Mouse (Mus musculus) embryo, embryonic 9.5 days (tissue): ENCODE results near the gene Pp2d1.

ENCODE experiments used
- DNase-seq: peaks from one replicate; pipeline ENCODE4 v3.0.0-alpha.2; 2017; ENCODE audit errors: extremely low spot score

The Pp2d1 gene

DNA sequence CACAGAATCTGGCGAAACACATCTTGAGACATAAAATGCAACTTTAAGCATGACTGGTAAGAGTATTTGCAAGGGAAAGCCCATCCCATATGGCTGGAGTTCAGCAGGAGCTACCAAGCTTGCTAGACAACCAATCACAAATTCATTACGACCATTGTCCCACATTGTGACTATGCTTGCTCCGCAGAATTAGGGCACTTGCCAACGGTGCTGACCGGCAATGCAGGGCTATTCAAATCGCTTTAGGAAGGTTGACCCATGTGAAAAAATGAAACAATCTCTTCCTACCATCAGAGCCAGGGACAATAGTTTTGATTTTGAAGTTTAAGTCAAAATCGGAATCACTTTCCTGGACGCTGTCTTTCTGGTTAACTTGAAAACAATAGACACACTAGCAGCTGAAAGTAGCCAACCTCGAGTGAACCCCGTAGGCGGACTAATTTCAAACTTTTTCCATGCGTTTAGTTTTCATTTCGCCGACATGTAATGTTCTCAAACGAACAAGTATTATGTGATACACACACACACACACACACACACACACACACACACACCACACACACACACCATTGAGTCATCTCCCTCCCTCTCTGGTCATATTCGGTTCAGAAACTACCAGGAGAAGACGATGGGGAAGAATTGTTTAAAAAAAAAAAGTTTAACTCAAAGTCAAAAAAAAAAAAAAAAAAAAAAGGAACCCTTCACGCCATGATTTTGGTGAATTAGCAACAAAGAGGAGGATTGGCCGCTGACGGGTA is 27.1 kb upstream of the Pp2d1 start, which contains the start of gene Kat2b:
Kat2b (plus strand) TSS at position 701 of the 758 bp plus-strand sequence.
- peak; percentile 48 for DNase-seq

DNA sequence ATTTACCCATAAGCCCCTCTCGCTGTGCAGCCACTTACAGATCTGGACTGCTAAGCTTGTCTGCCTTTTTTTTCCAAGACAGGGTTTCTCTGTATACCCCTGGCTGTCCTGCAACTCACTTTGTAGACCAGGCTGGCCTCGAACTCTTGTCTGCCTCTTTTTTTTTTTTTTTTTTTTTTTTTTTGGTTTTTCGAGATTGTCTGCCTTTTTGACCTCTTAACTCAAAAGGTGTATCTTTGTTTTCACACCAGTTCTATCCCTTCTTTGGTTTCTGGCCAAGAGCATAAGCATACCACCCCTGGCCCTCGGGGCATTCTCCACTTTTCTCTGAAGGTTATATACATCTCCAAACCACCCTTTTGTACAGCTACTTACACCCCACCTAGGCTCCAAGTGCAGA is 25.6 kb upstream of the Pp2d1 start:
- no peak for DNase-seq

DNA sequence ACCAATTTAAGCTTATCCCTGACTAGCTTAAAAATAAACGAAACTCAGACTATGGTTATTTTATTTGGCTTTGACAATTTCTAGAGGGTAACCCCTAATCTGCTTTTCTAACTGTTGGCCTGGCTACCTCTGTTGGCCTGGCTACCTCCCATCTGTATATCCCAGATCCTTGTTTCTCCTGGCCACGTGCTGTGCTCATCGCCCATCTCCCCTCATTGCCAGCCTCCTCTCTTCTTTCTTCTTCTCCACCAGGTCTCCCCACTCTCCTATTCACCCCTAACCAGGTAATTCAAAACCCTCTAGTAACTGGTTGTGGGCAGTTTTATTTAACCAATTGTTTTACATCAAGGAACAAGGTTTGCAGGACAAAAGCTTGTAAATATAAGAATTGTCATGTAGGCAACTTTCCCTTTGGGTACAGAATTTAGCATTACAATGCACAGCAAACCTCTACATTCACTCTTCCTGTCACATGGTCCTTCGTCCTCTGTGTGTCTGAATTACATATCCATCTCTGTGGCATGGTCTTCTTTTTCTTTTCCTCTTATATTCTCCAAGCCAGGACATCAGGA is 22.3 kb upstream of the Pp2d1 start:
- no peak for DNase-seq

DNA sequence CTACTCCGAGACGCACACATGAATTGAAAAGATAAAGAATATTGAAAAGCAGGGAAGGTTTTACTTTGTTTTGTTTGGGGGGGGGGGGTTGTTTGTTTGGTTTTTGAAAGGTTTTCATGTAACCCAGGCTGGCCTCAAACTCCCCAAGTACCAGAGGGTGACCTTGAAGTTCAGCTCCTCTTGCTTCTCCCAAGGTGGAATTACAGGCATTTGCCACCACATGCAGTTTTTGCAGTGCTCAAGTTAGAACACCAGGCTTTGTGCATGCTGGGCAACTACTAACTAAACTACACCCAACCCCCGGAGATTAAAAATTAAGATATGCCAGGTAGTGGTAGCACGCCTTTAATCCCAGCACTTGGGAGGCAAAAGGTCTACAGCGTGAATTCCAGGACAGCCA is 20.4 kb upstream of the Pp2d1 start:
- DNase-seq = no peak

DNA sequence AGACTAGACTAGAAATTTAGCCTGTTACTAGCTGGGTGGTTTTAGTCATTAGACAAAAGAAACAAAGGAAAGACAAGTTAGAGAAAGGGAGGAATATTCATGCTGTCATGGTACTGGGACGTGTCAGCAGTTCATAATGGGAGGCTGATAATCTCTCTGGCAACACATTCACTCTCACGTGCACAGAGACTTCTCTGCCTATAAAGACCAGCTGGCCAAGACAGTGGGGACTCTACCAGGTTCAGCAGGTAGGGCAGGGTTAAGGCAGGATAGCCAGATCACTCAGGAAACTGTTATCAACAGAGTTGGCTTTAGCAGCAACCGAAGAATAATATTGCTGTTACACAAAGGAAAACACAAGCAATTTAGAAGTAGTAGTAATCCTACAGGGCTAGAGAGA is 18.2 kb upstream of the Pp2d1 start:
- DNase-seq = no peak

DNA sequence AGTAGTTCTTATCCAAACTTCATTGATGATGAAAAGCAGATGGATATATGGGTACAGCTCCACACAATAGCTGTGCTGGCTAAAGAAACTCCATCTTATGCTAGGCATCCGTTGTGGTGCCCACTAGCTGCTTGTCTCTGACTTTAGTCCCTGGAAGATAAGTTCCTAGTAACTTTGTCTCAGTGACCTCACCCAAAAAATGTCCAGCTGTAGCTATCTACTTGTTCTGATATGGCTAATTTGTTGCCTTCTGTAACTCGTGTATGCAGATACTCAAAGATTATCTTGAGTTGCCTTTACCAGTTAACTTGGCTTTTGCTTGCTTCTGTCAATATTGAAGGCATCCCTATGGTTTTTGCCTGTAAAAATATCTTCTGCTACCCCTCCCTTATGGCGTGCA is 15.6 kb upstream of the Pp2d1 start:
- no peak for DNase-seq

DNA sequence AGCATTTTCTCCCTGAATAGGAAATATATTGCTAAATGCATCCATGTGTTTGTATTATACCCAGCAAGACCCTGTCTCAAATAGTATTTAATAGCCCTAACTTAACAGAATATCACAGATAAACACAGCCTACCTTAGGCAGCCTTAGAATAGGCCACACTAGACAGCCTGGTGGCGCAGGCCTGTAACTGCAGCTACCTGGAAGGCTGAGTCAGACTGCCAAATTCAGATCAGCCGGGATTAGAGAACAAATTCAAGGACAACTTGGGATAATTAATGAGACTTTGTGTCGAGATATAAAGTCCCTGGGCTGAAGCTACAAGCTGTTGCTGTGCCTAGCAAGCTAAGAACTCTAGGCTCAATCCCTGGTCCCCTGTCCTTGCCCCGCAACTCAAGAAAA is 14.8 kb upstream of the Pp2d1 start:
- no peak for DNase-seq

DNA sequence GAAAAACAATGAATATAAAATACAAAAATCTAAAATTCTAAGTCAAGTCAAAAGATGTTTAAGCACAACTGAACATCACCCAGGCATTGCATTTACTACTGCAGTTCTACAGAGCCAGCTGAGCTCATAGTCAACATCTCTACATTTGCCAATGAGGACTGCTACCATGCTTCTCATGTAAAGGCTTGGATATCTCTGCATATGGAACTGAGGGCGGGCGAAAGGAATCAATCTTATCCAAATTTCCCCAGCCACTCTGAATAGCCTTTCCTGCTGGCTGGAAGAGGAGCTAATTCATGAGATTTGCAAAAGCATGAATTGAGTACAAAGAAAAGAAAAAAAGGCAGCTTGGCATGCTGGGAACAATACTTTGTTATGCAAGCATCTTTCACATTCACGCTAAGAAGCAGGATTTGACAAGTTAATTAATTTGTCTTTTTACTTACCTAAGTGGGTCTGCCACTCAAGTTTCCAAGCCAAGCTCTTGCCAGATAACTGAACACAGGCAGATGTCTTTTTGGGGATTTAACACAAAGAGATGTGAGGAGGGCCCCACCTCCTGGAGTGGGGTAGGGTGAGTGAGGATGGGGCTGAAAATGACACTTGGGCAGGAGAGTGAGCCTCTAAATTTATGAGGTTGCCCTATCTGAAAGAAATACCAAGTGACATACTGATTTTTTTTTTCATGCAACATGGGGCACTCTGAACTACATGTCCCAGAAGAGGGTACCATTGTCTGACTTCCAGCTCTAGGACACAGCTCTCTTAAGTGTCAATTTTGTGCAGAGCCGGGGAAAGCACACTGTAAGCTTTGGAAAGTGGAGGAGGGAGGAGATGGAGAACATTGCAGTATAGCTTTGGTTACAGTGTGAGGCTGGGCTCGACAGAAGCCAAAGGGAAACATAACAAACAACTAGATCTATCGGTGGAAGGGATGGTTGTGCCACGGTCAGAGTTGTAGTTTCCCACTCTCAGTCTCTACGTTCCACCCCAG is 12.4 kb upstream of the Pp2d1 start:
- no peak for DNase-seq

DNA sequence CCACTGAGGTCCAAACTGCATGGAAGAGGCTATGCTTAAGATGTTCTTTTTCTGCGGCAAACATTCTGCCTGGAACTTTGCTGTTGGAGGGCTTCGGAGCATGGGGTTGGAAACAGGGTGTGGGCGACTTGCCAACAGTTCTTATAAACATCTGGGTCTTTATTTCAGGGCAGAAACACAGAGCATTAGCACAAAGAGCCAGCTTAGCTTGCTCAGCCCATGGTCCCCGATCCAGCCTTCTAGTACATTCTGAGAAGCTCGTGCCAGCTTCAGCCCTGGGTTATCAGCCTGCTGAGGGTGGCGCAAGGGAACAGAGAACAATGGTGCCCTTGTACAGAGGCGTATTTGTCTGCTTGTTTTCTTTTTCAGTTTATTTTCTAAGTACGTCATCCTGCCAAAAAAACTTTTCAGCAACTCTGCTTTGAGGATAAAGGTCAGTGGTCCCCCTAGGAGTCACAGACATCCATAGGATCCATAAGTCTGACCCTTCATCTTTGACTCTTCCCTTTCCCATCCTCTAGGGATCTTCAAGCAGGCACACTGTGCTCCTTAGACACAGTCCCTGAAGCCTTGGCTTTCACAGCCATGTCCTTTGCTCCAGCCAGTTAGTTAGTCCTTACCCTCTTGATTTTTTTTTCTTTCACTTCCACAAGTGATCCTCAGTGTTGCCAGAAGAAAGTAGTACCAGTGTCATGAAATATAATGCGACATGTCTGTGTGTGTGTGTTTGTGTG is 4.5 kb upstream of the Pp2d1 start:
- DNase-seq = no peak

DNA sequence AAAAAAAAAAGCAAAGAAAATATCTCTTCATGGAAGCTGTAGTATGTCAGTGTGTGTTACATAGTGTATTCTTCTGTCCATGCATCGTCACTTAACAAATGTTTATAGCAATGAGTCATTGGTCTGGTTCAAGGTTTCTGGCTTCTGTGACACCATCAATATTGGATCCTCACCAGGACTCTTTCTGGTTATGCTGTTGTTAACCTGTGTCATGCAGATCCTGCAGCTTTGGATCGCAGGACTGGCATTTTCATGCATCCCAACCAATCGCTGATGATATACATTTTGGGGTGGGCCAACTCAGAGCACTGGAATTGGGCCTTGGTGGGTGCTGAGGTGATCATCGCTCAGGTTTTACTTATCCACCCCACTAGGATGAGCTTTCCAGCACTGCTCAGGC is 3.3 kb upstream of the Pp2d1 start:
- no peak for DNase-seq

DNA sequence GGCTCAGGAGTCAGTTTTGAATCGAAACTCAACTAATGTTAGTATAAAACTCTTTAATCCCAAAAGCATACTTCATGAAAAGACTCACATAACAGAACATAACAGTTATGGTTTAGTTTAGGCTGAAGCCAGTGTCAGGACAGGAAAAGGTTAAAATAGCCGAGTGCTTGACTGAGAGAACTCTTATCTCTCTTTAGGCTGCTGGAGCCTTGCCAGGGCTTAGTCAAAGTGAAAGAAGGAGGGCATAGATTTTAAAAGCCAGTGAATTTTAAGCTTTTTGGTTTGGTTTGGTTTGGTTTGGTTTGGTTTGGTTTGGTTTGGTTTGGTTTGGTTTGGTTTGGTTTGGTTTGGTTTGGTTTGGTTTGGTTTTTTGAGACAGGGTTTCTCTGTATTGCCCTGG is 6.8 kb downstream of the Pp2d1 start:
- no peak for DNase-seq

DNA sequence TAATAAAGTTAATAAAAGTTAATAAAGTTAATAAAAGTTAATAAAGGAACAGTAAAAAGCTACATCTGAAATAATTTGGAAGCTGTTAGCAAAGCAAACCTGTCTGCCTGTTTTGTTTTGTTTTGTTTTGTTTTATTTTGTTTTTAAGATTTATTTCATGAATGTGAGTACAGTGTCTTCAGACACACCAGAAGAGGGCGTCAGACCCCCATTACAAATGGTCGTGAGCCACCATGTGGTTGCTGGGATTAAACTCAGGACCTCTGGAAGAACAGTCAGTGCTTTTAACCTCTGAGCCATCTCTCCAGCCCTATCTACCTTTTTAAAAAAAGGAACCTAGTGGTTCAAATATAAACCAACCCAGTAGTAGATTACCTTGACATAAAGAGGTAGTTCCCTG is 8.1 kb downstream of the Pp2d1 start:
- DNase-seq = no peak

DNA sequence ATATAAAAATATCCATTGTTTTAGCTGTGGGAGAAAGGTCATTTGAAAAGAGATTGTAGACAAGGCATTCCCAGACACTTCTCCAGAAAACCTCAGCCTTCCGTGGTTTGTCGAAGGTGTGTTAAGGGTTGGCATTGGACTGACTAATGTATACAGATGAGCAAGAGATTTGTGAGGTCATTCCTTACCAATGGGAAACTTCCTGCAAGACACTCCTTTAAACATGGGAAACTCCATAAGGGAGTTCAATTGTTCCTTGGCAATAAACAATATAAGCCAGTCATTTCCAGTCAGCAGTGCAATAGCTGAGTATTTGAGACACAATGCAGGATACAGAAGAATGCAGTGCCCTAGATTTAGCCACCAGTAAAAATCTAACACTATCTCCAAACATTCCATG is 11.2 kb downstream of the Pp2d1 start:
- no peak for DNase-seq

DNA sequence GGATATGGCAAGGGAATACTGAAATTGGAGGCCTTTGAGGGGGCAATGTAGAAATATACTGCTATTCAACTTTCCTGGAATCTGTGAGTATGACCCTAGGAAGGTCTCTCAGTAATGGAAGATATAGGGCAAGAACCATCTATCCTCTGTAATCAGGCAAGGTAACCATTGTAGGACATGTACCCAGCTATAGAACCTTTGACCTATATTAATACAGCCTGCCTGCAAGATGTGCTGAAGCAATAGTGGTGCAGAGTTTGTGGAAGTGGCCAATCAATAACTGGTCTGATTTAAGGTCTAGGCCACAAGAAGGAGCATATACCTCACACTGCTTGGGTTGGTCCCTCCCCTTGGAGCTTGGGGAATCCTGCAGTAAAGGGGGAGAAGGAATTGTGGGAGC is 18.7 kb downstream of the Pp2d1 start:
- no peak for DNase-seq

DNA sequence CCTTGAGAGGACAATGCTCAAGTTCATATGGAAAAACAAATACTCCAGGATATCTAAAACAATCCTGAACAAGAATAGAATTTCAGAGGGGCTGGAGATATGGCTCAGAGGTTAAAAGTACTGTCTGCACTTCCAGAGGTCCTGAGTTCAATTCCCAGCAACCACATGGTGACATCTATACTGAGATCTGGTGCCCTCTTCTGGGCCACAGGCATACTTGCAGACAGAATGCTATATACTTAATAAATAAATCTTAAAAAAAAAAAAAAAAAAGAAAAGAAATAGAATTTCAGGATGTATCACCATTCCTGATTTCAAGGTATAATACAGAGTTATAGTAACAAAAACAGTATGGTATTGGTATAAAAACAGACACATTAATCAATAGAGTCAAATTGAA is 19.9 kb downstream of the Pp2d1 start:
- no peak for DNase-seq

DNA sequence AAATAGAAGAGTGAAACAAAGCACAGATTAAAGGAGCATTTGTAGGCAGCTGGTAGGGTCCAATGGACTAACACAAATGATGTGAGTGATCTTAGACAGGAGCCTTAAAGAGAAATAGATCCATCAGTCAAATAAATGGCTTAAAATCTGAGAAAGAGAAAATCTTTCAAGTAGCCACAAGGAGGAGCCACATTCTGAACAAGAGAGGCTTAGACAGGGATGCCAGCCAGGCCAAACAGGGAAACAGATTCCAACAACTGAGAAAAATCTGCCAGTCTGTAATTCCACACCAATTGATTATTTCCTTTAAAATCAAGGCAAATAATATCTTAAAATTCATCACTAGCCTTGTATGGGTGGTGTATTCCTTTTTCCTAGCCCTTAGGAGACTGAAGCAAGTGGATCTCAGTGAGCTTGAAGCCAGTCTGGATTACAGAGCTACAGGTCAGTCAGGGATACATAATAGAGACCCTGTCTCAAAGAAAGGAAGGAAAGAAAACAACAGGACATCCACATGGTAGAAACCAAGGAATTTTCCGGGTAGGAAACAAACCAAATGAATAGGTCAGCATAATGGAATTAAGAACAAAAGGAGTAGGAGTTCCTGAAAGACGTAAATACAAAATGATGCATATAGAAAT is 26.8 kb downstream of the Pp2d1 start:
- DNase-seq = peak; percentile 10

DNA sequence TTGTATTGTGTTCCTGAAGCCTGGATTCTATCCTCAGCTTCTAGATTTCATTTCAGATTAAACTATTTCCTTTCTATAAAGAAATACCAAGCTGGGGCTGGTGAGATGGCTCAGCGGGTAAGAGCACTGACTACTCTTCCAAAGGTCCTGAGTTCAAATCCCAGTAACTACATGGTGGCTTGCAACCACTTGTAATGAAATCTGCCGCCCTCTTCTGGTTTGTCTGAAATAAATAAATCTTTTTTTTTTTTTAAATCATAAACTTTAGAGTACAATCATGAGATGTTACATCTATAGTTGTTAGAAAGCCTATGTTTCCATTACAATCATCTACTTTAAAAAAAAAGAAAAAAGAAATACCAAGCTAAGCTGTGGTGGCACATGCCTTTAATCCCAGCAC is 36.3 kb downstream of the Pp2d1 start:
- DNase-seq = no peak

DNA sequence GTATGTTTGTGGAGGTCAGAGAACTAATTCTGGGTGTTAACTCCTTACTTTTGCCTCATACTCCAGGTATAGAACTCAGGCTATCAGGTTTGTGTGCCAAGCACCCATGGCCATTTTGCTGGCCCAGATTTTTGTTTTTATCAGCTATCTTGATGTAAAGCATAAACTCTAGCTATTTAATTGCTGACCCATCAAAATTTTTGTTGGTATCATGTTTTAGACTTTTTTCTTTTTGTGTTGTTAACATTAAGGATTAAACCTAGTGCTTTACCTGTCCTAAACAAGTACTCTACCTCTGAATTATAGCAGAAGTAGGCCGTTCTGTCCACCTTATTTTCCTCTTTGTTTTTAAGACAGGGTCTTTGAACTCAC is 50.3 kb downstream of the Pp2d1 start:
- DNase-seq = no peak

DNA sequence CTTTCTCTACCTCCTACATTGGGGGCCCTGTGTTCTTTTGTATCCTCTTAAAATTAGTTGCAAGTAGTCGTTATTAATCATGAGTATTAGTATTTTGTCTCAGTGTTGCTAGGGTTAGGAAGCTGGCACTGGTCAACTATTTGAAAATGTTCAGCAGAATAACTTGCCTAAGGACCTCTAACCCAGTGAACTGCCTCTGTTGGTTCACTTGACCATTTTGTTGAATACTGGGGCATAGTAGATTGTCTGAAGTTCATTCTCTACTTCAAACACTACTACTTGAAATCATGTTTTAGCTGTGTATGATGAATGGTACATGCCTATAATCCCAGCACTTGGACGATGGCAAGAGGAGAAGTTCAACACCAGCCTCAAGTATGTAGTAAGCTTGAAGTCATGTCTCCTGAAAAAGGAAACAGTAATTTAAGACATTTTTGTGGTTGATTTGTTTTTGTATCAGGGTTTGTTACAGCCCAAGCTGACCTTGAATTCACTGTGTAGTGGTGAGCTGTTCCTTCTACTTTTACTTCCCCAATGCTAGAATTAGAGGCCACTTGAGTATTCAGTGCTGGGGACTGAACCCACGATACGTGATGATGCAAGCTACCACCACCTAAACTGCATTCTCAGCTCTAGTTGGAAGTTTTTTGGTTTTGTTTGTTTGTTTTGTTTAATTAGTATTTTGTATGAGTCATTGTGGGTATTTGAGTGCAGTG is 50.8 kb downstream of the Pp2d1 start:
- DNase-seq = no peak

DNA sequence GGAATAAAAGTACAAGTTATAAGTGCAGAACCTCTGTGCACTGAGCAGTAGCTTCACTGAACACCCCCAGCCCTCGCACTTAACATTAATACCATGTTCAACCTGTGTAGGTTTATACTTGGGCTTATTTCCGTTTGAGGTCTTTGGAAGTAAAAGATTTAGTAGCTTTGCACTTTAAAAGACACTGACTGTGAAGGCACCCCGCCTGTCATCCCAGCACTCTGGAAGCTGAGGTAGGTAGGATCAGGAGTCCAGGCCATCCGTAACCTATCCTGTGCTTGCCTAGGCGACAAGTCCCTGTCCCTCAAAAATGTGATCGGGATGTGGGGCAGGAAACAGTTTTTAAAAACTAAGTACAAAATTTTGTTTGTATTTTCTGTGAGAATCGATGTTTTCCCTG is 58.8 kb downstream of the Pp2d1 start:
- no peak for DNase-seq

DNA sequence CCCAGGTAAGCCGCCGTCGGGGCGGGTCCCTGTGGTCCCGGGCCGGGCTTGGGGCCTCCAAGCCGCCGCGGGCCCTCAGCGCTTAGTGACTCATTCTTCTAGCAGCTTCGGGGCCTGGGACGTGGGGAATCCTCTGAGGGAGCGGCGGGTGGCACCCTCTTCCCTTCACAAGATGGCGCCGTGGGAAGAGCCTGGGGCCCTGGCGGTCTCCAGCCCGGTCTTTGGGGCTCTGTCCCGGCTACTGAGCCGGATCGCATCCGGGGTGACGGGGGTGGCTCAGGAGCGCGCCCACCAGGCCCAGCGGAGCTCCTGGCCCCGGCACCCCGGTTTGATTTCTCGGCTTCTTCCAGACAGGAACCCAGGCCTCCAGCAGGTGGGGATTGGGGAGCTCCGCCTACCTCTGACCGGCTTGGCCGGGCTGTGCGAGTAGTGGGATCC is 59.6 kb downstream of the Pp2d1 start:
- peak; percentile 65 for DNase-seq
